Mouse (Mus musculus) erythroid progenitor cell, adult 5-6 weeks (primary cell): ENCODE data around the gene Otud5. TPM values are rescaled to one million over a fixed set of nuclear protein-coding genes. Genes with fewer than 3 reads are reported as not detected.
"Not testable (repeated sequence)": the region's sequence is repeated elsewhere in the genome, so short reads cannot be mapped to it uniquely, and the experiment has no call there.

Source experiments
- ATAC-seq: replicated peaks from 2 replicates; pipeline ENCODE4 v1.8.0; 2016; ENCODE audit warnings: moderate number of reproducible peaks, mild to moderate bottlenecking, moderate TSS enrichment, inconsistent platforms; ENCODE audit not compliant: poor library complexity, low FRiP score, severe bottlenecking
- total RNA-seq, 2 experiments: library from RNA; stranded (forward) in 1 of 2; stranded (reverse) in 1 of 2; fragments of 150-400 nt in 1 of 2; fragments of 186-747, 209-891 nt in 1 of 2; gene quantifications; 2 replicates each; pipeline versions ENCODE4 v1.2.3 to v1.2.4; 2015 to 2017; ENCODE audit warnings: low replicate concordance in 2 of 2

Otud5 gene
- total RNA-seq (2015; ENCODE audit: low replicate concordance) (327 and 376 TPM in 2 replicates), total RNA-seq (2017; ENCODE audit: low replicate concordance) (471 and 476 TPM in 2 replicates)

DNA sequence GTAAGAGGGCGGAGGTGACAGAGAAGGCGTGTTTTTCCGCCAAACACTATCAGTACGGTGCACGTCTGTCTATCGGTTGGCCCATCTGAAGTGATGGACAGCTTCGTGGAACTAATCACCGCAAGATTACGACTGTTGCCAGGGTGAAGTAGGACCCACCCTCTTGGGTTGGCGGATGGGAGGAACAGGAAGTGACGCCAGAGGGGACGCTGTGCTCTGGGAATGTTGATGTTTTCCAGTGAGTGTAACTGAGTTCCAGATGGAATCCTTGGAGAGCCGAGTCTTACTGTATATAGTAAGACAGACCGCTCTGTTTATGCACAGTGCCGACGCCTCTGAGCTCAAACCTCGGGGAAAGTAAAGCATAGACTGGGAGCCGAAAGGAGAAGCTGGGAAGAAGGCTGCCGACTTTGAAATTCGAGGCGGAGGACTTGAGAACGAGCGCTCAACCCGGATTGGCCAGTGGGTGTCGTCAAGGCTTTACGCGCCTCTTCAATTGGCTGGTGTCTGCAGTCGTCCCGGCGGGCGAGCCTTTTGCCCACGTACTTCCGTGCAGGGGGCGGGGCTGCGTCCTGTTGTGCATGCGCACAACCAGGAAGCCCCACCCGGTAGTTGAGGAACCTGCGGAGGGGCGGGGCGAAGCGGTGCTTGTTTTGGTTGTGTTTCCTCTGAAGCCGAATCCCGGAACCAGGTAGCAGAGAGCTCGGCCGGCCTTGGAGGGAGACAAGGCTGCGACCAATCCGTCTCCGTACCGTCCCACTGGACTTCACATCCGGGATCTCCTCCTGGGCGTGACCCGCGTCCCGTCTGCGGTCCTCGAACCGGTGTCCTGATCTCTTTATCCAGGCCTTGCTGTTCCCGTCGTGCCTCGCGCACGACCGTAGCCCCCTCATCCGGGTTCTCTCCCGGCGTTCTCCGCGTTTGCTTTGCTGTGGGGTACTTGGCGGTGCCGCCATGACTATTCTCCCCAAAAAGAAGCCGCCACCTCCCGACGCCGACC is at the start of gene Otud5:
Otud5 (plus strand) TSS at position 202 of the 1,000 bp plus-strand sequence.
- peak; percentile 81 for ATAC-seq

DNA sequence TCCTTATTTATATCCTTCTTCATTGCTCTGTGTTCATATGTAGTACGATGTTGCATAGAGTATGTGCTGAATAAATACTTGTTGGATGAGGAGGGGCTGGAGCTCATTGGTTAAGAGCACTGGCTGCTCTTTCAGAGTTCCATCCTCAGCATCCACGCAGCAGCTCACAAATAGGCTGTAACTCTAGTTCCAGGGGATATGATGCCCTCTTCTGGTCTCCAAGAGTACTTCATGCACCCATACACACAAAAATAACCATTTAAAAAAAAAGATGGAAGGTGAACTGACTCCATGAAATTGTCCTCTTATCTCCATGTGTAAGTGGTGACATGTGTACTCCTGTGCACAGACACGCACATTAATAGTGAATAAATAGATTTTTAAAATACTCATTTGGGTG is 47.8 kb upstream of the Otud5 start:
- 0 out of 2 replicates have a peak, but pooled peaks have one; percentile 41 for ATAC-seq

DNA sequence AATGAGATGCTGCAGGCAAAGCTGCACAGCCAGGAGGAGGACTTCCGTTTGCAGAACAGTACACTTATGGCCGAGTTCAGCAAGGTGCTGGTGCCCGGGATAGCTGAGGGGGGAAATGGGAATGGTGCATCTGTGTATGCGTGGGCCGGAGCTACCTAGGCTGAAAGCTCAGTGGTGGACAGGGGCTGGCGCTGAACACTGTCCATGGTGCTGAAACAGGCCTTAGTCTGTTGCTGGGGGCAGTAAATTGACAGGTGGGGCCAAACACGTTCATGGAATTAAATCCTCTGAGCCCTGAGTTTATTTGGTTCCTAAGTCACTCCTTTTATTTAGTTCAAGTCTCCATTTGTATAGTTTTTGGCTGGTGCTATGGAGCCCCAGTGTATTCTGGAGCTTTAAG is 46.1 kb upstream of the Otud5 start:
- no peak for ATAC-seq

DNA sequence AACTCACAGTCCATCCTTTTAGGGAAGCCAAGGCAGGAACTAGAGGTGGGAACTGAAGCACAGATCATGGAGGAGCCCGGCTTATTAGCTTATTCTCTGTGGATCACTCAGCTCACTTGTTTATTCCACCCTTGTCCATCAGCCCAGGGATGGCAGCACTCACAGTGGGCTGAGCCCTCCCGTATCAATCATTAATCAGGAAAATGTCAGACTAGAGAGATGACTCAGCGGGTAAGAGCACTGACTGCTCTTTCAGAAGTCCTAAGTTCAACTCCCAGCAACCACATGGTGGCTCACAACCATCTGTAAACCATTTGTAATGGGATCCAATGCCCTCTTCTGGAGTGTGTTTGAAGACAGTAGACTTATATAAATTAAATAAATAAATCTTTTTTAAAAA is 43.8 kb upstream of the Otud5 start:
- ATAC-seq: 0 out of 2 replicates have a peak, but pooled peaks have one; percentile 49

DNA sequence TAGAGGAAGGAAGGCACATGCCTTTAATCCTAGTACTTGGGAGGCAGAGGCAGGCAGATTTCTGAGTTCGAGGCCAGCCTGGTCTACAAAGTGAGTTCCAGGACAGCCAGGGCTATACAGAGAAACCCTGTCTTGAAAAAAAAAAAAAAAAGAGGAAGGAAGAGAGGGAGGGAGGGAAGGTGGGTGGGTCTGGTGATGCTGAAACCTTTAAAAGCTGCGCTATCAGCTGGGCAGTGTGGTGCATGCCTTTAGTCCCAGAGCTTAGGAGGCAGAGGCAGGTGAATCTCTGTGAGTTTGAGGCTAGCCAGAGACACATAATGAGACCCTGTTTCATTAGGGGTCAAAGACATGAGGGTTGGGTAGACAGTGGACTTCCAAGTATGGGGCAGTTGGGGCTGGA is 39.0 kb upstream of the Otud5 start:
- ATAC-seq: not testable (repeated sequence)

DNA sequence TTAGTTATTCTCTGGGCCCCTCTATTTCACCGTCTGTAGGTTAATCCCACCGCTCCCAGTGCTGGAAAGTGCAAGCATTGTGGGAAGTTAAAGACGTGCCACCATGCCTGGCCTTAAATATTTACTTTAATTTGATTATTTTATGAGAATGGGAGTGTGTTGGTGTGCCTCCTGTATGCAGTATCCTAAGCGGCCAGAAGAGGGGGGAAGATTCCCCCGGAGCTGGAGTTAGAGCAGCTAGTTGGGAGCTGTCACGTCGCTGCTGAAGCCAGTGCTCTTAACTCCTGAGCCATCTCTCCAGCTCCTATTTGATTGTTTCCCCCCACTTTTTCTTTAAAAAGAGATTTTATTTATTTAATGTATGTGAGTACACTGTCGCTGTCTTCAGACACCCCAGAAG is 26.1 kb upstream of the Otud5 start:
- ATAC-seq: peak; percentile 99

DNA sequence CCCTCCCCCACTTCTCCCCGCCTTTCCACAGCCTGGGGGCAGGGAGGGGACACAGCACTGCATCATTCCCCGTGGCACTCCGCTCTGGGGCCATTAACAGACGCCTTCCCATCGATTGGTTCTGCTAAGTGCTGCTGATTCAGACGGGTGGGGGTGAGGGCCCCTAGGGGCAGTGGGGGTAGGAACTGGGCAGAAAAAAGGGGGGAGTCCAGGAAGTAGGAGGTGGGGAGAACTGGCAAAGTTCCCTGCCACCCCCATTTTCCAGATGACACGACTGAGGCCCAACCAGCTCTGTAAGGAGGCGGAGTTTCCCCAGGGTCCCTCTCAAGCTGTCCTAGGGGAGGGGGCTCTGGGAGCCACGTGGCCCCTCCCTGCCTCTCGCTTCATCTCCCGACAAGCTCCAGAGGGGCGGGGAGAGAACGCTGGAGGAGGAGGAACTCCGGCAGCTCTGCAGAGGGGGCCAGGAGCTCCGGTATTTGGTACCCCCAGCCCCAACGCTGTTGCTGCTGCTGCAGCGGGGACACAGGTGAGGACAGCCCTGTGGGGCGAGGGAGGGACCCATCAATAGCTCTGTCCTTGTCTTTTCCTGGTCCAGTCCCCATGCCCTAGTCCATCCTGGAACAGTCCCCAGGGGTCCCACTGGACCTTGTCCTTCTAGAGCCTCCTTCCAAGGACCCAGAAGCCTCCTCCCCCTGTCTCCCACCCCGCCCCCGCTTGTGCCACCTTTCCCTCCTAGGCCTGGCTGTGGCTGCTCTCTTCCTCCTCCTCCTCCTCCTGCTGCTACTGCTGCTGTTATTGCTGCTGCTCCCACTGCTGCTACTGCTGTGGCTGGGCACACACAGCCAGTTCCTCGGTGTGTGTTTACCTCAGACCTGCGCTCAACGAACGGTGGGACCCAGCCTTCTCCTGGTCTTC is 19.0 kb upstream of the Otud5 start, which contains the start of gene Kcnd1:
Kcnd1 (plus strand) TSS at position 425 of the 915 bp plus-strand sequence.
- peak; percentile 46; the same call in 1 of the 2 replicates for ATAC-seq

DNA sequence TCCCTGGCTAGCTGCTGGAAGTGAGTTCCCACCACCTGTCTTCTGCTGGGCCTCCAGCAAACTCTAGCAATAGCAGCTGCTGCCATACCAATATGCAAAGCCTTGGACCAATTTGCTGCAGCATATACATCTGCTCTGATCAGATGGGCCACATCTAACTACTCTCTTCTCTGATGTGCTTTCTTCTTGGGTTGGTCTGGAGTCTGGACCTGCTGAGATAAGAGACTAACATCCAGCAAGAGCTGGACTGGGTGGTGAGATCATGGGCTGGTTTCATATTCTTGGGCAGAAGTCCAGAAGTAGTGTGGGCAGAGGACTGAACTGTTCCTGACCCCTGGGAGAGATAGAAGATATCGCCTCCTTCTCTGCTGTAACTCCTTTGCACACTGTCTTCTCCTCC is 4.0 kb upstream of the Otud5 start:
- peak; percentile 58 for ATAC-seq

DNA sequence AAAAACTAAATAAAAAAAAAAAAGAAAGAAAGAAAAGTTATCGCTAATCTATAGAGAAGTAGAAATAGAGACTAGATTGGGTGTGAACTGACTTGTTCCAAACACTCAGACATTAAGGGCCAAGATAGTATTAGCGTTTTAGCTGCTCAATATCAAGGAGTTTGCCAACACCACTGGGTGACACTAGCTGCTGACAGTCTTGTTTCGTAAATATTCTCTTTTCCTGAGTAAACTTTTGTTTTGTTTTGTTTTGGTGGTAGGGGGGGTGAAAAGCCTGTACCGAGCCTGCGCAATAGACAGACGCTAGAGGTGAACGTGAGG is 362 bp upstream of the Otud5 start:
- no peak for ATAC-seq

DNA sequence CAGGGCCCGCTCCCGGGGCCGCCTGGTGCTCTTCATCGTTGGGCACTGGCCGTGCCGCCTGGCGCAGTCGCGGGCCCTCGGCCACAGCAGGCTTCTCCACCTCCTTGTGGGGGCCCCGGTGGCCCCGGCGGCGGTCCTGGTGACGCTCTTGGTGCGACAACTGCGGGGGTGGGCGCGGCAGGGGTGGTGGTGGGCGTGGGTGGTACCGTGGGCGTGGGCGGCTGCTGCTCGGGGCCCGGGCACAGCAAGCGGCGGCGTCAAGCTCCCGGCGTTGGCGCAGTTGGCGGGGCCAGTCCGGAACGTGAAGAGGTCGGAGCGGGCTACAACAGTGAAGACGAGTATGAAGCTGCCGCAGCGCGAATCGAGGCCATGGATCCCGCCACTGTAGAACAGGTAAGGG is 1.2 kb downstream of the Otud5 start:
- 0 out of 2 replicates have a peak, but pooled peaks have one; percentile 8 for ATAC-seq

DNA sequence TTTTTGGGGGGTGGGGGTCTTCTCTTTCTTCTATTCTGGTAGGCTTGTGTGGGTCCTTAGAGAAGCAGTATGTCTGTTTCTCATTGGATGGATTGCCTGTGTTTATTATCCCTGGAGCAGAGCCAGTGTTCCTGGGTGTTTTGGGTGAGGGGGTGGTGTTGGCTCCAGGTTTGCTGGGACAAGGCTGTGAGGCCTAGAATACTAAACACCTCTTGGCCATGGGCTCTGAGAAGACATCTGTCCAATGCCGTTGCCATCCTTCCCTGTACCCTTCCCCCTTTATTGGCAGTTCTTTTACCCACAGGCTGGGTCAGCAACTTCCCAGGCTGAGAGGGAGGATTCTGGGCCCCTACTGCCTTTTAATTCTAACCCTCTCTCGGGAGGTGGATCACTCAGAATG is 6.7 kb downstream of the Otud5 start:
- no peak for ATAC-seq

DNA sequence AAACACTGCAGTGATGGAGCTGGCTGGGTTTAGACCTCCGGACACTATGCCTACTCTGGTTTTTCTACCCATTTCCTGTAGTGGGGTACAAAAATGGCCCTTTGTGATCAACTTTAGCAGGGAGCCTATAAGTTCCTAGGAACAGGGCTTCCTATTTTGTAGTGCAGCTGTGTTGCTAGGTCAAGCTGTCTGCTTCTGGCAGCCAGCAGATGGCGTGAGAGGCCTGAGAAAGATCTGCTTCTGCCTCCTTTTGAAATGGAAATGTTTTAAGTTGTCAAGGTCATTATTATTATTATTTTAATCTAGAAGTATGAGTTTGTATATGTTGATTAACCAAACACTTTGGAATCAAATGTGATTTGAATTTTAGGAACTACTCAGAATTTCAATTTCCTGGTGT is 13.4 kb downstream of the Otud5 start:
- ATAC-seq: peak; percentile 57

DNA sequence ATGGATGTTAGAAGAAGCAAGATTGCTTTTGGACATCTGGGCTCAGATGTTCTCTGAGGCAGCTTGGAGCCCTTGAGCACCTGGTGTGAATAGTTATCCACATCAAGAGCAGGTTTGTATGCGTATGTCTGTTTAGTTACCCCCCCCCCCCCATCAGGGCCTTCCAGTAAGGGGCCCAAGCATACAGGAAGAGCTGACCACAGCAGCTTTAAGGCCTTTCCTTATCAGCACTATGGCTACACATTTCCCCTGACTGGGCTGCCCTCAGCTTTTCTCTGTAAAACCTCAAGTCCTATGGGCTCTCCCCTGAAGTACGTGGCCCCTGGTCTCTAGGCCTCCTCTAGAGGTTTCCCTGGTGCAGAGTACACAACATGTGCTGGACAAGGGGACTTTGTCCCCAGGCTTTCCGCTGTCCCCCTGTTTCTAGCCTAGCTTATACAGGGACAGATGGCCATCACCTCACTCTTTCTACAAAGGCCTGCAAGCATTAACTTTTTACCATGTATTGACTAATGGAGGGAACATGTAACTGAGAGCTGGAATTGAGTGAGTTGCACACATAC is 18.1 kb downstream of the Otud5 start:
- ATAC-seq: 0 out of 2 replicates have a peak, but pooled peaks have one; percentile 25

DNA sequence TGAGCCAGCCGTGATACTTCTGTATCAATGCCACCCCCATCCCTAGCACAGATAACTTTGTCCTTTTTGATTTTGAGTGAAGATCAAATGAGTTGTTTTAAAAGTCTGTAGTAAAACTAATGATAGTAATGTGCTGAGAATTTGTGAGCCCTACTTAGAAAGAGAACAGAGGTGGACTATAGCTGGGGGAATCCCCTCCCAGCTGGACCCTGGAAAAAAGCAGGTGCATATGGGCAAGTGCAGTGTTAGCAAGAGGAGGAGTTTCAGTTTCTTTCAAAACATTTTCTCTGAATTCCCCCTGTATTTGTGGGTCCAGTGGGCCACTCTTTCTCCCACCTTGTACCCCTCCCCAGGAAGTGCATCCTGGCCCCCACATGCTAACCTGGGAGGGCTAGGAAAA is 22.0 kb downstream of the Otud5 start:
- ATAC-seq: no peak

DNA sequence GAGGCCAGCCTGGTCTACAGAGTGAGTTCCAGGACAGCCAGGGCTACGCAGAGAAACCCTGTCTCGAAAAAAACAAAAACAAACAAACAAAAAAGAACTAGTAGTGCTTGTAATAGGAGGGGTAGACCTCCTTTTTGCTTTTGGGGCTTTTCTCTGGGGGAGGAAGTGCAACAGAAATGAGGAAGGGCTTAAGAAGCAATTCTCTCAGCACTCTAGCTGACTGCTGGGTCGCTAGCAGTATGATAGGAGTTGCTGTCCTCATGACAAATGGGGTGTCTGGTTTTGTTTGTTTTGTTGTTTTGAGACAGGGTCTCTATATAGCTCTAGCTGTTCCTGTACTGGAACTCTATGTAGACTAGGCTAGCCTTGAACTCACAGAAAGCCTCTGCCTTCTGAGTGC is 23.4 kb downstream of the Otud5 start:
- no peak for ATAC-seq

DNA sequence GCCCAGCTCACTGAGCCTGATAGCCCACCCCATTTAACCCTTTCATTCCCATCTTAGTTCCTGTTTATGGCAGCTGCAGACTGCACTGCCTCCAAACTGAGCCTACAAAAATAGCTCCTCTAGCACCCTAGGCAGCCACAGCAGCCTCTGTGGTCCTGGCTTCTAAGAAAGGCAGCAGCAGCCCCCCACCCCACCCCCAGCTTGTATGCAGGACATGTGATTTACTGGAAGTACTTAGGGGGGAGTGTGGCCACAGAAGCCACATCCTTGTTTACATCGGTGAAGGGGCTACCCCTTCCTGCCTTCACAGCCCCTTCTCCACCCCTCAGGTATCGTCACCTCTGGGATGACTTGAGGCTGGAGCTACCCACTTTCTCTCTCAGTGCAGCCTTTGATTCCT is 24.2 kb downstream of the Otud5 start:
- ATAC-seq: no peak

DNA sequence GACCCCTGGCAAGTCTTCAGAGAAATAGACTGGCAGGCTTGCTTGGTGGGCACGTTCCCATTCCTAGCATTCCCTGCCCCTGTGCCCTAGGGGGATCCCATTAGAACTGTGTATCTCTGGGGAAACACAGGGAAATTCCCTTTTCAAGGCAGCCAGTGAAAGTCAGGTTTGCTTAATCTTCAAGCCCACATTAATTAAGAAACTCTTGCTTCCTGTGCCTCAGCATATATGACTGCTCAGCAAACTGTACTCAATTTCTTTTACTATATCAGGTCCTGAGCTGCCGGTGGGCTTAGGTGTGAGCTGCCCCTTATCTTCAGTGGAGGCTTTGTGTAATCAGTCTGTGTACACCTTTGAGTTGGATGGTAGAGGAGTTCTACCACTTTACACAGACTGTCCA is 24.6 kb downstream of the Otud5 start:
- ATAC-seq: no peak

DNA sequence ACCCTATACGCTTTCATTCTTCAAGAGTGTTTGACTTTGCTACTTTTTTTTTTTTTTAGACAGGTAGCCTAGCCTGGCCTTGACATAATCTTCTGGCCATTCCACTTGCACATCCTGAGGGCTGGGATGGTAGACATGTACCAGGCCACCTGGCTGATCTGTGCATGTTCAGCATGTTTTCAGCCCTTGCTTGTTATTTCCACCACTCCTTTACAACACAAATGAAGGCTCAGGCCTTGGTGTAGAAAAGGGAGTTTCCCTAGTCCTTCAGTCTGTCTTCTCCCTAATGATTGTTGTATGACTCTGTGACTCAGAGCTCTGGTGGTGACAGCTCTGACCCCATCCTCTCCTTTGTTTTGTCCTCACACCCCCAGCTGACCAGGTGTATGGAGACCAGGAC is 26.0 kb downstream of the Otud5 start:
- ATAC-seq: no peak

DNA sequence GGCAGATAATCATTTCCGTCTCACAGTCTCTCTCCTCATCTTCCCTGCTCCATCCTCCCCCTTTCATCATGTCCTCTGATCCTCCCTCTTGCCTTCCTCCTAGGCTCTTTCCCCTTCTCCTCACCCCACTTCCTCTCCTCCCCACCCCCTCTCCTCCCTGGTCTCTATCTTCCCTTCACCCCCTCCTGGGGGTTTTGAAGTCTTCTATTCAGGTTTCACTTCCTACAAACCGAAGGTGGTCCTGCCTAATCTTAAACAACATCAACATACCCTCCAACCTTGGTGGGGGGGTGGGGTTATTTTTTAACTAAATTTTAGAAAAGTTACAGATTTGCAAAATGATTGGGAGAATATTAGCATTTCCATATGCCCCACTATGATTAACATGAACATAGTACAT is 27.3 kb downstream of the Otud5 start:
- no peak for ATAC-seq

DNA sequence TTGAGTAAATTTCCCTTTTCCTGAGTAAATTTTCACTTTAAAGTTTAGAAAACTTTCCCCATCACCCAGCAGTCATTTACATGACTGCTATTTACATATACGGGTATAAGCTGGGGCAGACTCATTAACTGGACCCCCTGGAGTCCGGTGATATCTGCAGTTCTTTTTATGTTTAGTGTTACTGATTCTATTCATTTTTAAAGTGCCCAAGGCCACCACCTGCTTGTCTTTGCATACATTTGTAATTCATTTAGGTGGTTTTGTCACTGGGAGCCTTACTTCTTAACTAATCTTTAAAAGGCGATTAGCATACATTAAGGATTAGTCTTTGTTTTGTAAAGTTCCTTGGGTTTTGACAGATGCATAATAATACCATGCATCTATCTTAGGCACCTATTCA is 28.7 kb downstream of the Otud5 start:
- ATAC-seq: no peak
